Mouse (Mus musculus): ENCODE results near the gene Hhat. TPM values are rescaled to one million over a fixed set of nuclear protein-coding genes. Genes with fewer than 3 reads are reported as not detected.

Gene Hhat
- polyA plus RNA-seq, 1 experiment from 2014 or later: 0.85 TPM

GRCm38 (mm10) chr1:192604413-192604812, 166.6 kb downstream of the Hhat start:
- H3K79me2 ChIP-seq (ENCODE audit: inconsistent target): no peaks in the 10 kb centered on the region
- no peak overlapping the region for H3K27ac ChIP-seq
- no peaks in the 10 kb centered on the region for H3K36me3 ChIP-seq (ENCODE audit: inconsistent target)
- 82% methylated on average over 5 of the region's 5 CpGs for WGBS (ENCODE audit: missing documents)
- no peak overlapping the region for H3K4me3 ChIP-seq (ENCODE audit: inconsistent target)

- 93% methylated on average over 7 of the region's 7 CpGs for WGBS (ENCODE audit: missing documents)
- Histone ChIP-seq H3K79me2 (ENCODE audit: inconsistent target) (no peaks in the 10 kb centered on the region), H3K27ac (no peak overlapping the region), H3K36me3 (ENCODE audit: inconsistent target) (no peaks in the 10 kb centered on the region), H3K4me3 (ENCODE audit: inconsistent target) (no peak overlapping the region)
These were observed 167.5 kb downstream of the Hhat start for GRCm38 (mm10) chr1:192603556-192603955.

GRCm38 (mm10) chr1:192601206-192601605, 169.8 kb downstream of the Hhat start:
- no peaks in the 10 kb centered on the region for H3K36me3 ChIP-seq (ENCODE audit: inconsistent target)
- 91% methylated on average over 3 of the region's 3 CpGs for WGBS (ENCODE audit: missing documents)

GRCm38 (mm10) chr1:192599746-192600145, 171.3 kb downstream of the Hhat start:
- Histone ChIP-seq H3K36me3 (ENCODE audit: inconsistent target) (no peaks in the 10 kb centered on the region), H3K79me2 (ENCODE audit: inconsistent target) (no peaks in the 10 kb centered on the region), H3K4me3 (ENCODE audit: inconsistent target) (no peak overlapping the region), H3K27ac (no peak overlapping the region)
- WGBS (ENCODE audit: missing documents): 15% methylated on average over 7 of the region's 7 CpGs

More at GRCm38 (mm10) chr1:192601206-192601605, 169.8 kb downstream of the Hhat start:
- Histone ChIP-seq H3K79me2 (ENCODE audit: inconsistent target) (no peaks in the 10 kb centered on the region), H3K4me3 (ENCODE audit: inconsistent target) (no peak overlapping the region), H3K27ac (no peak overlapping the region)

- H3K79me2 ChIP-seq (ENCODE audit: inconsistent target): no peaks in the 10 kb centered on the region
- H3K36me3 ChIP-seq (ENCODE audit: inconsistent target): no peaks in the 10 kb centered on the region
- no peak overlapping the region for H3K4me3 ChIP-seq (ENCODE audit: inconsistent target)
- 50% methylated on average over 2 of the region's 2 CpGs for WGBS (ENCODE audit: missing documents)
- H3K27ac ChIP-seq: no peak overlapping the region
These were observed 172.6 kb downstream of the Hhat start for GRCm38 (mm10) chr1:192598380-192598779.

- WGBS (ENCODE audit: missing documents): 85% methylated on average over 4 of the region's 4 CpGs
- Histone ChIP-seq H3K27ac (no peak overlapping the region), H3K79me2 (ENCODE audit: inconsistent target) (no peaks in the 10 kb centered on the region), H3K4me3 (ENCODE audit: inconsistent target) (no peak overlapping the region), H3K36me3 (ENCODE audit: inconsistent target) (no peaks in the 10 kb centered on the region)
These were observed 175.6 kb downstream of the Hhat start for GRCm38 (mm10) chr1:192595426-192595825.

- Histone ChIP-seq H3K4me3 (ENCODE audit: inconsistent target) (no peak overlapping the region), H3K36me3 (ENCODE audit: inconsistent target) (no peaks in the 10 kb centered on the region)
- 42% methylated on average over 3 of the region's 3 CpGs for WGBS (ENCODE audit: missing documents)
These were observed 177.5 kb downstream of the Hhat start for GRCm38 (mm10) chr1:192593492-192593891.

GRCm38 (mm10) chr1:192587451-192587850, 183.6 kb downstream of the Hhat start:
- 98% methylated on average over 9 of the region's 9 CpGs for WGBS (ENCODE audit: missing documents)
- Histone ChIP-seq H3K4me3 (ENCODE audit: inconsistent target) (no peak overlapping the region), H3K79me2 (ENCODE audit: inconsistent target) (no peaks in the 10 kb centered on the region), H3K36me3 (ENCODE audit: inconsistent target) (no peaks in the 10 kb centered on the region), H3K27ac (no peak overlapping the region)

More at GRCm38 (mm10) chr1:192593492-192593891, 177.5 kb downstream of the Hhat start:
- Histone ChIP-seq H3K27ac (no peak overlapping the region), H3K79me2 (ENCODE audit: inconsistent target) (no peaks in the 10 kb centered on the region)

- Histone ChIP-seq H3K27ac (no peak overlapping the region), H3K79me2 (ENCODE audit: inconsistent target) (no peaks in the 10 kb centered on the region), H3K36me3 (ENCODE audit: inconsistent target) (no peaks in the 10 kb centered on the region), H3K4me3 (ENCODE audit: inconsistent target) (no peak overlapping the region)
These were observed 185.7 kb downstream of the Hhat start for GRCm38 (mm10) chr1:192585289-192585688.

GRCm38 (mm10) chr1:192582921-192583320, 188.1 kb downstream of the Hhat start:
- H3K27ac ChIP-seq: no peak overlapping the region
- H3K4me3 ChIP-seq (ENCODE audit: inconsistent target): no peak overlapping the region
- H3K79me2 ChIP-seq (ENCODE audit: inconsistent target): no peaks in the 10 kb centered on the region
- 82% methylated on average over 2 of the region's 2 CpGs for WGBS (ENCODE audit: missing documents)
- H3K36me3 ChIP-seq (ENCODE audit: inconsistent target): no peaks in the 10 kb centered on the region

GRCm38 (mm10) chr1:192564691-192565090, 206.3 kb downstream of the Hhat start:
- Histone ChIP-seq H3K4me3 (ENCODE audit: inconsistent target) (no peak overlapping the region), H3K36me3 (ENCODE audit: inconsistent target) (no peaks in the 10 kb centered on the region)

GRCm38 (mm10) chr1:192559341-192559740, 211.7 kb downstream of the Hhat start:
- 75% methylated on average over 1 of the region's 1 CpGs for WGBS (ENCODE audit: missing documents)
- no peaks in the 10 kb centered on the region for H3K79me2 ChIP-seq (ENCODE audit: inconsistent target)

More at GRCm38 (mm10) chr1:192564691-192565090, 206.3 kb downstream of the Hhat start:
- Histone ChIP-seq H3K27ac (no peak overlapping the region), H3K79me2 (ENCODE audit: inconsistent target) (no peaks in the 10 kb centered on the region)

GRCm38 (mm10) chr1:192557978-192558594, 212.9 kb downstream of the Hhat start:
- WGBS (ENCODE audit: missing documents): 76% methylated on average over 5 of the region's 5 CpGs
- H3K4me3 ChIP-seq (ENCODE audit: inconsistent target): no peak overlapping the region
- no peaks in the 10 kb centered on the region for H3K79me2 ChIP-seq (ENCODE audit: inconsistent target)
- no peaks in the 10 kb centered on the region for H3K36me3 ChIP-seq (ENCODE audit: inconsistent target)
- no peak overlapping the region for H3K27ac ChIP-seq

More at GRCm38 (mm10) chr1:192559341-192559740, 211.7 kb downstream of the Hhat start:
- Histone ChIP-seq H3K36me3 (ENCODE audit: inconsistent target) (no peaks in the 10 kb centered on the region), H3K4me3 (ENCODE audit: inconsistent target) (no peak overlapping the region), H3K27ac (no peak overlapping the region)

- Histone ChIP-seq H3K79me2 (ENCODE audit: inconsistent target) (no peaks in the 10 kb centered on the region), H3K36me3 (ENCODE audit: inconsistent target) (no peaks in the 10 kb centered on the region), H3K27ac (no peak overlapping the region), H3K4me3 (ENCODE audit: inconsistent target) (no peak overlapping the region)
- WGBS (ENCODE audit: missing documents): 88% methylated on average over 4 of the region's 4 CpGs
These were observed 215.5 kb downstream of the Hhat start for GRCm38 (mm10) chr1:192555516-192555915.

GRCm38 (mm10) chr1:192550561-192550960, 220.5 kb downstream of the Hhat start:
- Histone ChIP-seq H3K27ac (no peak overlapping the region), H3K79me2 (ENCODE audit: inconsistent target) (no peaks in the 10 kb centered on the region), H3K4me3 (ENCODE audit: inconsistent target) (no peak overlapping the region), H3K36me3 (ENCODE audit: inconsistent target) (no peaks in the 10 kb centered on the region)
- WGBS (ENCODE audit: missing documents): 76% methylated on average over 3 of the region's 3 CpGs

- Histone ChIP-seq H3K27ac (no peak overlapping the region), H3K4me3 (ENCODE audit: inconsistent target) (no peak overlapping the region), H3K36me3 (ENCODE audit: inconsistent target) (no peaks in the 10 kb centered on the region), H3K79me2 (ENCODE audit: inconsistent target) (no peaks in the 10 kb centered on the region)
- WGBS (ENCODE audit: missing documents): 88% methylated on average over 1 of the region's 1 CpGs
These were observed 224.2 kb downstream of the Hhat start for GRCm38 (mm10) chr1:192546843-192547242.

Measured in macrophage (primary cell).